Mouse (Mus musculus) CD4-positive helper T cell, adult 2 months (primary cell): ENCODE measurements at regions not wholly inside any gene's neighbourhood (a gene's known extent, or its start where the extent isn't known, plus 50 kb on each side); places are given as distances from the start of the nearest gene placed in this dataset.

Experiments
- DNase-seq: peaks from one replicate; pipeline ENCODE4 v3.0.0-alpha.2; 2012; ENCODE audit warnings: low read depth, missing footprints, low spot score

GRCm38 (mm10) chr3:149287080-149287479 lies 296.7 kb upstream of the Adgrl2 start:
- DNase-seq = no peak

GRCm38 (mm10) chr3:149284976-149285375 lies 294.6 kb upstream of the Adgrl2 start:
- DNase-seq = no peak

DNA sequence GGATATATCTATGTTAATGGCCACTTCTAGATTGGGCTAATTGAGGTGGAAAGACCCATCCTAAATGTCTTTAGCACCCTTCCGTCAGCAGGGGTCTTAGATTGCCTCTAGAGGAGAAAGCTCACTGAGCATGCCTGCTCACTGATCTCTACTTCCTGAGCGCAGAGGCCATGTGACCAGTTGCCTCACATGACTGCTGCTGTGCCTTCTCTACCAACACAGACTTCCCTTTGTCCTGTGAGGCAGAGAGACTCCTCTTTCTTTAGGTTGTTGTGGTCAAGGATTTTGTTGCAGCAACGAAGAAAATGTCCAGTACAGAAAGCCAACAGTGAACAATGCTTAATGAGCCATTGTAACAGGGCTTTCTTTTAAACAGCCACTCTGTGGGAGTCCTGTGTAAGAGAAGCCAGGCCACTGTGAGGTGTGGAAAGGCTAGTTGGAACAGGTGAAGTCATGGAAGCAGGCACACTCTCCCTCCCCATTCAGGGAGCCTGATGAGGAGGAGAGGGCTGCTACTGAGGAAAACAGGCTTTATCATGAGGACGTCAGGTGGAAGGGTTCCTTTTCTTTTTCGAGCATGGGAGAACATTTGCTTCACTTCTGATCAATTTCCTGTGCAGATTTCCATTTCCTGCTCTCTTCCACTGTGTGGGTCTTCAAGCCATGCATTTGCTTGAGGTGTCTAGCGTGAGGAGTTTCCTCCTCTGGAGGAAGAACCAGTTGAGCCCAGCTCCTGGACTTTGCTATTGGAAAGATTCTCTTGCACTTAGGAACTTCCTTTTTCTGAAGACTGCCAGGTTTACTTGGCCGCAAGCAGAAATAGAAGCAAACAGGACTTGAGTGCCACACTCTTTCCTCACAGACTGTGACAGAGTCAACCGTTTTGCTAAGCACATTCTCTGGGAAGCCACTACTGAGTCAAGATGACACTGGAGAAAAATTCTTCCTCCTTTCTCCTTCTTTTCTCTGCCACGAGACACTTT lies 290.7 kb upstream of the Adgrl2 start:
- DNase-seq = no peak

- DNase-seq = no peak
Observed at GRCm38 (mm10) chr3:149279338-149279737, 289.0 kb upstream of the Adgrl2 start.

DNA sequence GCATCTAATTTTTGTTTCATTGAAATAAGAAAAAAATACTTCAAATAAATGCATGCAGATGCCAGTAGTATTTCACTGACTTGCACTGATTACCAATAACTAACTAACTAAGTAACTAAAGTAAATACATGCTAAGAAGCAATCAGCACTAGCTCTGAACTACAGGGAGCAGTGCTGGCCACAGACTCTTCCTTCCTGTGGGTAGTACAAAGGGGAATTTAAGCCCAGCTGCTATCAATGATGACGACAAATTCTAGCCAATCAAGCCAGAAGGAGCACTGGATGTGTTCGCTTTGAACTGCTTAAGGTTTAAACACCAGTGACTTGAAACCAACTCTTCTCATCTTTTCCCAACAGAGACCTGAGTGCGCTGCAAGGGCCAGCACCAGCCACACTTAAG lies 287.5 kb upstream of the Adgrl2 start:
- no peak for DNase-seq

GRCm38 (mm10) chr3:149275478-149276132 lies 285.2 kb upstream of the Adgrl2 start:
- DNase-seq = no peak

- DNase-seq = no peak
Observed at GRCm38 (mm10) chr3:149274987-149275386, 284.6 kb upstream of the Adgrl2 start.

DNA sequence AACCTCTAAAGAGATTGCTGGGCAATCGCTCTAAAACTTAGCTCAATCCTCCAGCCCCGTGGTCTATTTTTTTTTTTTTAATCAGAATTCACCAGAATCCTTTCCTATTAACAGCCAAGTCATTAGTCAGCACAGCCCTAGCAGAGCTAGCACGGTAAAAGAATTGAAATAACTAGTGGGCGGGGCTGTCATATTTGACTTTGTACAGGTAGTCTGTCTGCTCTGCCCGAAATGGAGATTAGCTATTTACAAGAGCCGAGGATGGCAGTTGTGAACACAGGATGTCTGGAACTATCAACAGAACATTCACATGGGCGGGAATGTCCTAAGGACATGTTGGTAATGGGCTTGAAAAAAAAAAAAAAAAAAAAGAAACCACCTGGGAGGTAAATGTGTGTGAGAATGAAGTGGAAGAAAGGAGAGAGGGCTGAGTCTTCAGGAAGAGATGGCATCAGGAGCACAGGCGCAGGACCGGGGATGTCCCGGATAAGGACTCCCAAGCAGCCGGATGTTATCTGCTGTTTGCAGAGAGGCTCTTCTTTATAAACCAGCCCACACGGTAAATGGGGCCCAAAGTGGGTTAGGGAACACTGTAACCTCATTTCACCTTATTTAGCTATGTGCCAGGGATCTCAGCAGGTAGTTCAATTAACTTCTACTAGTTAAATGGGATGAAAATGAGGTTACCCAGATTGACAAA lies 283.8 kb upstream of the Adgrl2 start:
- no peak for DNase-seq

DNA sequence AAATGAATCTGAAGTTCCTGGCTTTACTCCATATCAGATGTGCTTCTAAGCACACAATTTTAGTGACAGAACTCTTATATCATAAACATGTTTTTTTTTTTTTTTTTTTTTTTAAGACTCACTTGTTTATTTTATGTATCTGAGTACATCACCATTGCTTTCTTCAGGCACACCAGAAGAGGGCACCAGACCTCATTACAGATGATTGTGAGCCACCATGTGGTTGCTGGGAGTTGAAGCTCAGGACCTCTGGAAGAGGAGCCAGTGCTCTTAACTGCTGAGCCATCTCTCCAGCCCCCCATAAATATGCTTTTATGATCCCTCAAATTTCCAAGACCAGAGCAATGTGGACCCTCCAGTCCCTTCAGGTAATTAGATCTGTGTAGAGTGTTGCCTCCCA lies 280.1 kb upstream of the Adgrl2 start:
- no peak for DNase-seq

DNA sequence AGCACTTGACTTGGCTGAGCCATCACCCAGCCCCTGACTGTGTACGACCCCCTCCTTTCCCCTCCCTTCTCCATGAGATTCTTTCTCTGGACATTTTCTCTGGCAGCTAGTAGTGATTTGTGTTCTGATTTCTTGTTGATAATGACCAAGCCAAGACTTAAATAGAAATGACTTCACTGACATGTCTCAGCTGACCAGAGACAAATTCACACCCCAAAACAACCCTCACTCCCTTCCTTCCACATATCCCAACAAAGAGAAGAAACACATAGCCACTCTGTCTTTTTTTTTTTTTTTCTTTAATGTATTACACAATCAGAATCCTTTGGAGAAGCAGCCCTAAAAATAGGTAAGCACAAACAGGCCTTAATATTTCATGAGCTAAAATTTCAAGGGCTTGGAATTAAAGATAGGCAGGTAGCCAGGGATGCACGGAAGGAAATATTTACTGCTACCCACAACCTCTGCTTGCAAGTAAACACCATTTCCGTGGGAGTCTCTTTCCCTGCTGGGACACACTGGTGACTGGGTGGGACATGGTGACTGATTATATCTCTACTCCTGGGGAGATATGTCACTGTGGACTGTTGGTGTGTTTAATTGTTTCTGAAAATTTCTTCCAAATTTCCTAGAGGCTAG lies 272.1 kb upstream of the Adgrl2 start:
- DNase-seq = no peak

DNA sequence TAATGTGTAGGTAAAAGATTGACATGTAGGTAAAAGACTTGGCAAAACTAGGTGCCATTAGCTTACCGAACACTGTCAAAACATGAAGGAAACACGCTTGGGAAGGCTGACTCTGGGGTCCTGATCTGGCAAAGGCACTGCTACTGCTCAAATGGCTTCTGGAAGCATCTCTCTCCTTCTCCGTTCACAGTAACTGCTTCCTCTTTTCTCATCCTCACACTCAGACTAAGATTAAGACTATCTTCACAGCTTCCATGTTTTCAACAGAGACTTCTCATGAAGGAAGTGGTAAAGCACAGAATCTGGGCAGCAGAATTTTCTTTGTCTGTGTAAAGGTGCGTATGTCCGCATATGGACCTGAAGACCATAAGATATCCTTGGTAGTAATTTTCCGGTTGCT lies 271.4 kb upstream of the Adgrl2 start:
- no peak for DNase-seq

GRCm38 (mm10) chr3:149258826-149259225 lies 268.5 kb upstream of the Adgrl2 start:
- DNase-seq = no peak

DNA sequence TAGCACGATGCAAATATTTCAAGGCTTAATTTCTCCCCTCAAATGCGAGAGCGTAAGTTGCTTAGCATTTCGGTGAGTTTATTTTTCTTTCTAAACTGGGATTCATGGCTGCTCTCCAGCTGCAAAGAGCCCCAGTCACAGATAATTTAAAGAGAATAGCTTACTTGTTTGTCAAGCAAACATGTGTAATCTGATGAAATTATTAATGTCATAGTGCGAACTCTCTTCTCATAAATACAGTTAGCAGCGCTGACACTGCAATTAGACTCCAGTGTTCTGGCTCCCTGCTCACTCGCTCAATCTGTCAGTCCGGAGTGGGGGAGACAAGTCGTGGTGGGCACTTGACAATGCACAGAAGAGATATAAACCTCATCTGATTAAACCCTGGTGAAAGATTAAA lies 266.5 kb upstream of the Adgrl2 start:
- DNase-seq = no peak

DNA sequence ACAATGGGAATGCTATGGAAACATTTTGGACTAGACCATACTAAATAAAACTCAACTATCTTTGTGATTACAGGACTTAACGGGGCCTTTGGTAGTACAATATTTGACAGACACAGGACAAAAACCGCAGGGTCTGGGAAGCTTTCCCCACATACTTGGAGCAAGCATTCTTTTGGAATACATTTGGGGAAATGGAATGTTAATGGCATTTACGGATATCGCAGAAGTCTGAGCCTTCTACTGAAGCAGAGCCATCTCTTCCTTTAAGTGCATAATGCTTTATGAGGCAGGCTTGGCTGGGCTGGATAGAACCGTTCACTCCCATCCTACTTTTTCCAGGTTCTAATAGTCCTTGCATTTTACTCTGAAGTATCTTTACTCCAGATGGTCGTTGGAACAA lies 262.7 kb upstream of the Adgrl2 start:
- no peak for DNase-seq

- DNase-seq = no peak
Observed at GRCm38 (mm10) chr3:149252144-149252543, 261.8 kb upstream of the Adgrl2 start.

DNA sequence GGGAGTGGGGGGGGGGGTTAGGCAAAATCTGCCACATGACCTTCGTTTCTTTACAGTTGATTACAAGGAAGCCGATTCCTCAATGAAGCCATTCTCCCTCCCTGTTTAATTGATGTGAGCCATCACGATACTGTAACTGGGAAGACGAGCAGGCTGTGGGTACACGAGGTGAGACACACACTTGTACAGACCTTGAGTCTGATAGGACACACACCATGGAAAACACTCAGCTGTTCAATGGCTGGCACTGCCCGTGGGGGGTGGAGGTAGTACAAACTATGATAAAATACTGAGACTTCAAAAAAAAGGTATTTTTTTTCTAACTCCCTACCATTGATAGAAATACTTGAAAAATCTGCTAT lies 257.3 kb upstream of the Adgrl2 start:
- DNase-seq = no peak

- no peak for DNase-seq
Observed at GRCm38 (mm10) chr3:149246935-149247625, 256.7 kb upstream of the Adgrl2 start.

- DNase-seq = no peak
Observed at GRCm38 (mm10) chr3:149239664-149240063, 249.3 kb upstream of the Adgrl2 start.

DNA sequence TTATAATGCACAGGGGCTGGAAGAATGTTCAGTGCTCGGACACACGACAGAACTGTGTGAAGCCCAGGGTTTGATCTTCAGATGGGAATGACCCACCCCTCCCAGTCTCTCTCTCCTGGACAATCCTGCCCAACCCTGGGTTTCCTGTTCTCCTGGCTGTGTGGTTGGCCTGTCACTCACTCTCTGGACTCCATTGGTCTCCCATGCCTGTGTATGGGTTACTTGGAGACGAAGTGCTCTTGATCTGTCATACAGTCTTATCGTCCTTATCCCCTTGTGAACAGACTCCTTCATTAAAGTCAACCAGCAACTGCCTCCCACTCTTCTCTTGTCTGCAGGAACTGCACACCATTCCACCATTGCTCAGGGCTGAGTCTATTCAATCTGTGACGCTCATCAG lies 247.7 kb upstream of the Adgrl2 start:
- no peak for DNase-seq

- no peak for DNase-seq
Observed at GRCm38 (mm10) chr3:149235183-149235582, 244.8 kb upstream of the Adgrl2 start.

- no peak for DNase-seq
Observed at GRCm38 (mm10) chr3:149233691-149234131, 243.4 kb upstream of the Adgrl2 start.
